19 mouse cellular contexts compared by ENCODE assay signal in genomic region chr6:50363385-50363784, GRCm38 (mm10).
DNase-seq lines count a peak whose midpoint lies in the region; ATAC-seq and TF ChIP-seq lines count a peak whose summit lies in the region.
"Had no signal": no experiment of that assay in that cellular context is flagged by ENCODE, and none has a peak within 500 bp of the region (broad histone marks: within the 10 kb centered on the region; RNA-seq: fewer than 3 reads in every experiment).

No protein-coding gene starts in this region.

- TF ChIP-seq CTCF in CH12.LX (conservative IDR thresholded peaks at IDR 0.05 in 1 of 2, IDR thresholded peaks at IDR 0.05 in 1 of 2; ENCODE audit: low read depth in 2 of 2, low read length in 2 of 2) = no peak
- TF ChIP-seq CTCF in intestine, postnatal 0 days (IDR thresholded peaks at IDR 0.05; ENCODE audit: low read depth) = no peak

- H3K27ac ChIP-seq in kidney, embryonic 16.5 days (ENCODE audit: low read length) = no peak overlapping the region
- H3K27ac ChIP-seq in CH12.LX (ENCODE audit: insufficient read depth, low read depth) = no peak overlapping the region
- H3K27ac ChIP-seq in intestine, postnatal 0 days (ENCODE audit: low read depth, low read length) = 0 out of 2 replicates have a peak overlapping the region, but pooled peaks have one; percentile 1
- no peak overlapping the region for H3K27ac ChIP-seq in stomach, embryonic 14.5 days (ENCODE audit: low read length)
- H3K27ac ChIP-seq: heart, embryonic 10.5 days; layer of hippocampus, adult 2 months; limb, embryonic 15.5 days; midbrain, embryonic 15.5 days had no signal

- in situ Hi-C loops in CH12.LX (cut with MboI; ENCODE audit: low pct_ligation_motif_present, low pct_unique_long_range_greater_than_20kb, low sequenced_read_pairs) = no loop called here

- H3K4me2 ChIP-seq in kidney, embryonic 16.5 days (replicated peaks; ENCODE audit: low read depth, low read length) = no peak overlapping the region
- H3K4me2 ChIP-seq in CH12.LX (ENCODE audit: insufficient read depth, low read depth, poor library complexity, severe bottlenecking) = no peak overlapping the region
- H3K4me2 ChIP-seq in intestine, postnatal 0 days (replicated peaks; ENCODE audit: low read depth) = no peak overlapping the region
- H3K4me2 ChIP-seq in stomach, embryonic 14.5 days (replicated peaks; ENCODE audit: low read depth, low read length) = no peak overlapping the region
- H3K4me2 ChIP-seq: limb, embryonic 15.5 days; midbrain, embryonic 15.5 days had no signal

- no peaks in the 10 kb centered on the region for H3K9me3 ChIP-seq in kidney, embryonic 16.5 days (ENCODE audit: low read length)
- H3K9me3 ChIP-seq in CH12.LX (replicated peaks; ENCODE audit: low read length) = no peaks in the 10 kb centered on the region
- H3K9me3 ChIP-seq in intestine, postnatal 0 days (ENCODE audit: control insufficient read depth) = no peaks in the 10 kb centered on the region
- no peaks in the 10 kb centered on the region for H3K9me3 ChIP-seq in stomach, embryonic 14.5 days (ENCODE audit: control insufficient read depth, low read depth, low read length)
- H3K9me3 ChIP-seq: heart, embryonic 10.5 days; limb, embryonic 15.5 days; midbrain, embryonic 15.5 days had no signal

- H3K4me3 ChIP-seq in kidney, embryonic 16.5 days (ENCODE audit: low read length) = no peak overlapping the region
- no peak overlapping the region for H3K4me3 ChIP-seq in CH12.LX (replicated peaks in 1 of 3; ENCODE audit: low read depth in 2 of 3, low read length in 2 of 3, poor library complexity in 1 of 3)
- H3K4me3 ChIP-seq in intestine, postnatal 0 days (ENCODE audit: low read depth, low read length) = no peak overlapping the region
- no peak overlapping the region for H3K4me3 ChIP-seq in stomach, embryonic 14.5 days (ENCODE audit: low read depth, low read length)
- H3K4me3 ChIP-seq: heart, embryonic 10.5 days; layer of hippocampus, adult 2 months; limb, embryonic 15.5 days; midbrain, embryonic 15.5 days; myocyte had no signal

- H3K36me3 ChIP-seq in kidney, embryonic 16.5 days (ENCODE audit: insufficient read depth, low read length) = no peaks in the 10 kb centered on the region; the same call in 1 of the 2 replicates
- H3K36me3 ChIP-seq in CH12.LX (replicated peaks in 1 of 2; ENCODE audit: control insufficient read depth in 1 of 2, insufficient read depth in 1 of 2, low read length in 1 of 2) = peaks cover 0 to 7% of the 10 kb centered on the region in 2 experiments
- no peaks in the 10 kb centered on the region for H3K36me3 ChIP-seq in intestine, postnatal 0 days (ENCODE audit: control insufficient read depth, insufficient read depth)
- H3K36me3 ChIP-seq in stomach, embryonic 14.5 days (ENCODE audit: control insufficient read depth, insufficient read depth, low read length) = no peaks in the 10 kb centered on the region
- H3K36me3 ChIP-seq: midbrain, embryonic 15.5 days had no signal

- dilution Hi-C loops in CH12.LX (cut with MboI; ENCODE audit: extremely low pct_ligation_motif_present, extremely low pct_unique_long_range_greater_than_20kb, low sequenced_read_pairs) = no loop called here

- no peak overlapping the region for H3K9ac ChIP-seq in kidney, embryonic 16.5 days (replicated peaks; ENCODE audit: low read length)
- H3K9ac ChIP-seq in CH12.LX (ENCODE audit: insufficient read depth, low read depth) = no peak overlapping the region
- H3K9ac ChIP-seq in intestine, postnatal 0 days (ENCODE audit: low read depth, low read length) = no peak overlapping the region
- H3K9ac ChIP-seq in stomach, embryonic 14.5 days (replicated peaks; ENCODE audit: low read depth, low read length) = no peak overlapping the region
- H3K9ac ChIP-seq: limb, embryonic 15.5 days; midbrain, embryonic 15.5 days had no signal

- no peak for TF ChIP-seq EP300 in CH12.LX (IDR thresholded peaks at IDR 0.05; ENCODE audit: low read length)

- H3K79me2 ChIP-seq in CH12.LX (replicated peaks; ENCODE audit: control insufficient read depth, extremely low read depth, insufficient read depth, poor library complexity, severe bottlenecking) = no peaks in the 10 kb centered on the region

- WGBS in kidney, embryonic 16.5 days = 67% methylated on average over 5 of the region's 5 CpGs
- 47% methylated on average over 5 of the region's 5 CpGs for WGBS in intestine, postnatal 0 days
- WGBS in stomach, embryonic 14.5 days = 71% methylated on average over 5 of the region's 5 CpGs

- no peak for TF ChIP-seq POLR2A in CH12.LX (IDR thresholded peaks at IDR 0.05; ENCODE audit: low read depth, low read length)

- H3K4me1 ChIP-seq in kidney, embryonic 16.5 days (ENCODE audit: insufficient read depth, low read length) = peaks cover 6% of the 10 kb centered on the region; the same call in 1 of the 2 replicates
- peaks cover 6 to 10% of the 10 kb centered on the region in 2 experiments; a peak in 3 of 4 replicates for H3K4me1 ChIP-seq in CH12.LX (ENCODE audit: control insufficient read depth in 1 of 2, insufficient read depth in 2 of 2)
- peaks cover 11% of the 10 kb centered on the region; the same call in 1 of the 2 replicates for H3K4me1 ChIP-seq in intestine, postnatal 0 days (replicated peaks; ENCODE audit: control insufficient read depth, insufficient read depth, low read length)
- no peaks in the 10 kb centered on the region for H3K4me1 ChIP-seq in stomach, embryonic 14.5 days (ENCODE audit: control insufficient read depth, insufficient read depth, low read length)

- no peak for ATAC-seq in kidney, embryonic 16.5 days (ENCODE audit: low FRiP score, low TSS enrichment)
- ATAC-seq in intestine, postnatal 0 days = peak; percentile 57
- 0 out of 2 replicates have a peak, but pooled peaks have one; percentile 42 for ATAC-seq in stomach, embryonic 14.5 days (ENCODE audit: insufficient number of reproducible peaks, insufficient read depth, low FRiP score, low read depth)
- ATAC-seq: midbrain, embryonic 15.5 days had no signal

- peak; percentile 55 for DNase-seq in kidney, adult 11 months
- no peak for DNase-seq in CH12.LX (ENCODE audit: extremely low read depth)
- no peak for DNase-seq in gastrocnemius, postnatal 25 days
- DNase-seq in adrenal gland, postnatal 25 days = no peak
- DNase-seq: cerebellum, adult 11-12 months; cerebellum, postnatal 14 days; heart, postnatal 10 days; layer of hippocampus, postnatal 36 days; lung, postnatal 14 days; right cerebral cortex, postnatal 25 days; thymus, postnatal 25 days had no signal

- no peaks in the 10 kb centered on the region for H3K27me3 ChIP-seq in kidney, embryonic 16.5 days (ENCODE audit: insufficient read depth, low read length)
- no peaks in the 10 kb centered on the region for H3K27me3 ChIP-seq in CH12.LX (replicated peaks)
- H3K27me3 ChIP-seq in intestine, postnatal 0 days (replicated peaks; ENCODE audit: control insufficient read depth, insufficient read depth, low read length) = no peaks in the 10 kb centered on the region
- H3K27me3 ChIP-seq in stomach, embryonic 14.5 days (ENCODE audit: control insufficient read depth, insufficient read depth, low read length) = no peaks in the 10 kb centered on the region
- H3K27me3 ChIP-seq: limb, embryonic 15.5 days; midbrain, embryonic 15.5 days had no signal

- TF ChIP-seq RAD21 in CH12.LX (IDR thresholded peaks at IDR 0.05; ENCODE audit: low read depth, low read length) = no peak

TF ChIP-seq in CH12.LX, 34 proteins besides CTCF, POLR2A, EP300 and RAD21:
- TF ChIP-seq E2F4 (IDR thresholded peaks at IDR 0.05; ENCODE audit: insufficient replicate concordance, low read depth, low read length) = no peak
- TF ChIP-seq BHLHE40 (IDR thresholded peaks at IDR 0.05; ENCODE audit: low read depth, low read length) = peak; percentile 60
